Mouse (Mus musculus): Measurements from ENCODE around the gene Rnf41.

Gene Rnf41

GRCm38 (mm10) chr10:128411211-128412054, at the start of gene Rnf41, which contains the start of gene Nabp2:
Gene Rnf41, plus strand, starts transcription at chr10:128411657.
Gene Nabp2, minus strand, starts transcription at chr10:128411492.
- DNase-seq (ENCODE audit: low spot score in 2 of 2): peak; percentile 92 to 96

- DNase-seq (ENCODE audit: low spot score in 2 of 2): no peak
These were observed 49.6 kb upstream of the Rnf41 start for GRCm38 (mm10) chr10:128361836-128362235.

GRCm38 (mm10) chr10:128362568-128362967, 48.9 kb upstream of the Rnf41 start:
- peak; percentile 35 to 36 for DNase-seq (ENCODE audit: low spot score in 2 of 2)

- DNase-seq (ENCODE audit: low spot score in 2 of 2): no peak
These were observed 43.5 kb upstream of the Rnf41 start for GRCm38 (mm10) chr10:128367899-128368401.

- peak; percentile 91 to 94 for DNase-seq (ENCODE audit: low spot score in 2 of 2)
These were observed 42.8 kb upstream of the Rnf41 start, which contains the start of gene Coq10a for GRCm38 (mm10) chr10:128368402-128369217. Gene Coq10a, minus strand, starts transcription at chr10:128368997.

- no peak for DNase-seq (ENCODE audit: low spot score in 2 of 2)
These were observed 42.3 kb upstream of the Rnf41 start for GRCm38 (mm10) chr10:128369218-128369543.

- DNase-seq (ENCODE audit: low spot score in 2 of 2): no peak
These were observed 41.9 kb upstream of the Rnf41 start for GRCm38 (mm10) chr10:128369599-128369998.

- no peak for DNase-seq (ENCODE audit: low spot score in 2 of 2)
These were observed 41.4 kb upstream of the Rnf41 start for GRCm38 (mm10) chr10:128370021-128370420.

GRCm38 (mm10) chr10:128370601-128371000, 40.9 kb upstream of the Rnf41 start:
- DNase-seq (ENCODE audit: low spot score in 2 of 2): no peak

GRCm38 (mm10) chr10:128372142-128372541, 39.3 kb upstream of the Rnf41 start:
- DNase-seq (ENCODE audit: low spot score in 2 of 2): no peak

- DNase-seq (ENCODE audit: low spot score in 2 of 2): no peak
These were observed 38.3 kb upstream of the Rnf41 start for GRCm38 (mm10) chr10:128372989-128373748.

GRCm38 (mm10) chr10:128374393-128374792, 37.1 kb upstream of the Rnf41 start:
- DNase-seq (ENCODE audit: low spot score in 2 of 2): no peak

GRCm38 (mm10) chr10:128376099-128376454, 35.4 kb upstream of the Rnf41 start:
- DNase-seq (ENCODE audit: low spot score in 2 of 2): no peak

- DNase-seq (ENCODE audit: low spot score in 2 of 2): peak; percentile 65 to 79
These were observed 34.8 kb upstream of the Rnf41 start, which contains the start of gene Ankrd52 for GRCm38 (mm10) chr10:128376455-128377211. Gene Ankrd52, plus strand, starts transcription at chr10:128377115.

- DNase-seq (ENCODE audit: low spot score in 2 of 2): peak; percentile 37 to 43
These were observed 34.1 kb upstream of the Rnf41 start for GRCm38 (mm10) chr10:128377222-128377939.

GRCm38 (mm10) chr10:128377940-128378448, 33.5 kb upstream of the Rnf41 start:
- DNase-seq (ENCODE audit: low spot score in 2 of 2): no peak

- no peak for DNase-seq (ENCODE audit: low spot score in 2 of 2)
These were observed 33.0 kb upstream of the Rnf41 start for GRCm38 (mm10) chr10:128378462-128378861.

GRCm38 (mm10) chr10:128379260-128379659, 32.2 kb upstream of the Rnf41 start:
- no peak for DNase-seq (ENCODE audit: low spot score in 2 of 2)

GRCm38 (mm10) chr10:128380565-128380964, 30.9 kb upstream of the Rnf41 start:
- DNase-seq (ENCODE audit: low spot score in 2 of 2): no peak

GRCm38 (mm10) chr10:128382482-128382881, 29.0 kb upstream of the Rnf41 start:
- no peak for DNase-seq (ENCODE audit: low spot score in 2 of 2)

All from right cerebral cortex, adult 2 months (tissue).